Mouse (Mus musculus) liver, adult (tissue): ENCODE measurements at regions not wholly inside any gene's neighbourhood (a gene's known extent, or its start where the extent isn't known, plus 50 kb on each side); places are given as distances from the start of the nearest gene placed in this dataset.

Experiments used
- GATA4 ChIP-seq: IDR thresholded peaks from 2 replicates; pipeline ENCODE4 v1.6.1; 2014; ENCODE audit warnings: mild to moderate bottlenecking, low read length; ENCODE audit not compliant: insufficient replicate concordance

- TF ChIP-seq GATA4, result no peak
Measured at GRCm38 (mm10) chr13:52041467-52042421, 195.3 kb downstream of the Gadd45g start.

- no peak for TF ChIP-seq GATA4
Measured at GRCm38 (mm10) chr13:52042867-52043266, 196.4 kb downstream of the Gadd45g start.

GRCm38 (mm10) chr13:52043916-52044315 lies 197.4 kb downstream of the Gadd45g start:
- no peak for TF ChIP-seq GATA4

GRCm38 (mm10) chr13:52045349-52045748 lies 198.9 kb downstream of the Gadd45g start:
- TF ChIP-seq GATA4, result no peak

GRCm38 (mm10) chr13:52046020-52046419 lies 199.5 kb downstream of the Gadd45g start:
- no peak for TF ChIP-seq GATA4

GRCm38 (mm10) chr13:52046700-52047099 lies 200.2 kb downstream of the Gadd45g start:
- no peak for TF ChIP-seq GATA4

- no peak for TF ChIP-seq GATA4
Measured at GRCm38 (mm10) chr13:52047937-52048336, 201.5 kb downstream of the Gadd45g start.

- no peak for TF ChIP-seq GATA4
Measured at GRCm38 (mm10) chr13:52048777-52049176, 202.3 kb downstream of the Gadd45g start.

GRCm38 (mm10) chr13:52049249-52049648 lies 202.8 kb downstream of the Gadd45g start:
- no peak for TF ChIP-seq GATA4

GRCm38 (mm10) chr13:52055741-52056140 lies 209.3 kb downstream of the Gadd45g start:
- TF ChIP-seq GATA4, result no peak

- TF ChIP-seq GATA4, result no peak
Measured at GRCm38 (mm10) chr13:52057456-52057855, 211.0 kb downstream of the Gadd45g start.

GRCm38 (mm10) chr13:52059756-52060417 lies 213.4 kb downstream of the Gadd45g start:
- TF ChIP-seq GATA4, result no peak

GRCm38 (mm10) chr13:52060418-52060870 lies 214.0 kb downstream of the Gadd45g start:
- peak; percentile 53; the same call in 1 of the 2 replicates for TF ChIP-seq GATA4

- peak; percentile 70; the same call in 1 of the 2 replicates for TF ChIP-seq GATA4
Measured at GRCm38 (mm10) chr13:52061454-52061853, 215.0 kb downstream of the Gadd45g start.

- TF ChIP-seq GATA4, result no peak
Measured at GRCm38 (mm10) chr13:52061881-52062280, 215.4 kb downstream of the Gadd45g start.

- no peak for TF ChIP-seq GATA4
Measured at GRCm38 (mm10) chr13:52062576-52062975, 216.1 kb downstream of the Gadd45g start.
